ENCODE assay signal across 21 mouse cellular contexts in genomic region chr4:44674973-44675372, GRCm38 (mm10). TPM values are rescaled to one million over a fixed set of nuclear protein-coding genes. Genes with fewer than 3 reads are reported as not detected.
DNase-seq lines count a peak whose midpoint lies in the region; ATAC-seq and TF ChIP-seq lines count a peak whose summit lies in the region.
"Had no signal": no experiment of that assay in that cellular context is flagged by ENCODE, and none has a peak within 500 bp of the region (broad histone marks: within the 10 kb centered on the region; RNA-seq: fewer than 3 reads in every experiment).

No protein-coding gene starts in this region.

- TF ChIP-seq CTCF in stomach, postnatal 0 days (IDR thresholded peaks at IDR 0.05; ENCODE audit: low read depth): no peak

- DNase-seq in B cell, adult 2 months: peak; percentile 46 to 59
- peak; percentile 59 for DNase-seq in CD4-positive helper T cell, adult 2 months (ENCODE audit: low read depth, low spot score)
- DNase-seq in natural killer cell, adult 2 months (ENCODE audit: low spot score in 2 of 2): peak; percentile 64 to 65
- no peak for DNase-seq in stomach, postnatal 0 days (ENCODE audit: low spot score)
- DNase-seq in layer of hippocampus, postnatal 10 days (ENCODE audit: low spot score in 2 of 2): no peak
- DNase-seq: adrenal gland, postnatal 10 days; cerebellum, adult 11 months; cerebellum, adult 8-10 months; cerebellum, postnatal 14 days; forebrain, postnatal 0 days; gastrocnemius, postnatal 14 days; heart, postnatal 36 days; kidney, adult 2 months had no signal

- H3K4me1 ChIP-seq in stomach, postnatal 0 days (replicated peaks; ENCODE audit: control insufficient read depth, insufficient read depth): no peaks in the 10 kb centered on the region
- H3K4me1 ChIP-seq: forebrain, embryonic 13.5 days had no signal

- ATAC-seq in activated CD4-positive, CD25-positive, alpha-beta regulatory T cell, adult 4 months: peak; percentile 52
- no peak for ATAC-seq in stomach, postnatal 0 days (ENCODE audit: low FRiP score, low TSS enrichment)
- no peak for ATAC-seq in erythroblast, adult 5-6 weeks (replicated peaks; ENCODE audit: low FRiP score, poor library complexity, severe bottlenecking)
- ATAC-seq: forebrain, embryonic 13.5 days; forebrain, postnatal 0 days; hindbrain, embryonic 16.5 days; intestine, embryonic 16.5 days had no signal

- no peaks in the 10 kb centered on the region for H3K27me3 ChIP-seq in stomach, postnatal 0 days (ENCODE audit: control insufficient read depth, insufficient read depth, low read length)

- no peak overlapping the region for H3K9ac ChIP-seq in stomach, postnatal 0 days (ENCODE audit: low read length)
- H3K9ac ChIP-seq: embryonic facial prominence, embryonic 13.5 days; forebrain, embryonic 13.5 days; forebrain, postnatal 0 days; heart, embryonic 12.5 days had no signal

- TF ChIP-seq EP300 in stomach, postnatal 0 days (optimal IDR thresholded peaks at IDR 0.05): no peak

- H3K4me3 ChIP-seq in stomach, postnatal 0 days (ENCODE audit: low read depth, low read length): no peak overlapping the region
- H3K4me3 ChIP-seq: embryonic facial prominence, embryonic 13.5 days; forebrain, embryonic 13.5 days; heart, embryonic 12.5 days had no signal

- H3K27ac ChIP-seq in stomach, postnatal 0 days (replicated peaks): no peak overlapping the region
- H3K27ac ChIP-seq: embryonic facial prominence, embryonic 13.5 days; forebrain, embryonic 13.5 days had no signal

- H3K9me3 ChIP-seq in stomach, postnatal 0 days (ENCODE audit: control insufficient read depth, low read length): no peaks in the 10 kb centered on the region
- H3K9me3 ChIP-seq: embryonic facial prominence, embryonic 13.5 days; forebrain, embryonic 13.5 days; heart, embryonic 12.5 days had no signal

- H3K36me3 ChIP-seq in stomach, postnatal 0 days (ENCODE audit: control insufficient read depth, insufficient read depth, low read length): no peaks in the 10 kb centered on the region
- H3K36me3 ChIP-seq: embryonic facial prominence, embryonic 13.5 days; heart, embryonic 12.5 days had no signal

- WGBS in stomach, postnatal 0 days: 84% methylated on average over 8 of the region's 8 CpGs

- no peak overlapping the region for H3K4me2 ChIP-seq in stomach, postnatal 0 days (replicated peaks; ENCODE audit: low read depth)
- H3K4me2 ChIP-seq: embryonic facial prominence, embryonic 13.5 days; forebrain, embryonic 13.5 days; heart, embryonic 12.5 days had no signal

RNA-seq across cellular contexts. Expression of gene Pax5, which starts 35.3 kb away (rescaled TPM):
- polyA plus RNA-seq in activated CD4-positive, CD25-positive, alpha-beta regulatory T cell, adult 4 months (2017; shearing (Covaris generic)): 1 to 10 TPM in 1 of 2 experiments, not detected in 1; 2.2 TPM
- 0.07 TPM in 1 of 2 replicates, not detected in the other for polyA plus RNA-seq in stomach, postnatal 0 days (2015; fragmentation: Nextera tagmentation; extraction: Ambion mirVana)
- 1 to 10 TPM in 1 of 2 experiments, under 1 TPM in 1; 0.38 to 1.1 TPM for total RNA-seq in layer of hippocampus, postnatal 10 days (2021)
- total RNA-seq in erythroblast, adult 5-6 weeks (2015; ENCODE audit: low replicate concordance): 0.63 TPM in 1 of 2 replicates, not detected in the other
- 0.14 TPM in 1 of 2 replicates, not detected in the other for total RNA-seq in erythroblast, adult 5-6 weeks (2017; ENCODE audit: low replicate concordance)
- total RNA-seq: granulocyte monocyte progenitor cell, adult 5-6 weeks had no signal
- polyA plus RNA-seq: embryonic facial prominence, embryonic 13.5 days; heart, embryonic 12.5 days; intestine, embryonic 16.5 days had no signal

Comparison
In these comparisons a context has a peak if more than half of its experiments do, and no peak if none do; other contexts are left out.
1. DNase-seq: peak in B cell, adult 2 months (2 of 2), CD4-positive helper T cell, adult 2 months (single experiment) and natural killer cell, adult 2 months (2 of 2); none in stomach, postnatal 0 days (single experiment) and layer of hippocampus, postnatal 10 days (0 of 2).